Mouse (Mus musculus) MN1 (cell line): ENCODE results near the gene Col15a1.

Experiments
- DNase-seq: peaks from one replicate; pipeline ENCODE4 v3.0.0-alpha.2; 2016; ENCODE audit warnings: low spot score

The Col15a1 gene

DNA sequence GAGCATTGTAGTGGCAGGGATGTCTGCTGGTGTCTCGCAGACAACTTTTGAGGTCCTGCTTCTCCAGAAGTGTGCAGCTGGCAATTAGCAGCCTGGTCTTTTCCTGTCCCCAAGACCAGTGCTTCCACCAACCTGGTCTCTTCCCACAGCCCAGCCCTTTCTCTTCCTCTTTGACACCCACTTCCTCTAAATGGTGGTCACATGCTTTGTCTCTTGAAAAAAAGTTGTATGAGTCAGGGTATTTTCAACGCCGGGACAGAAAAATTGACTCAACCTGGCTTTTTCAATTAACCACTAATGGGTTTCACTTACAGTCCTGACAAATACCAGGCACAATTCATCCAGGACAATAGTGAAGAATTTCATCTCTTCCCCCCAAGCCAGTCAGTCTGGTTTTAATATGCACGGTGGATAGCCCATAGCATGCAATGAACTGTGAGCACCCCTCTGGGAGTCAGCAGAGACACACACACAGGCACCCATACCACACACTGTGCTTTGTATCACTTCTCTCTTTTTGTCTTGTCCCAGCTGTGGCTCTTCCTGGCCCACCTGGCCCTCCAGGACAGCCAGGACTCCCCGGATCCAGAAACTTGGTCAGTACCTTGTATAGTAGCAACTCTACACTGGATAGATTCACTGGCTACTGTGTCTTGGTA is 95.5 kb downstream of the Col15a1 start:
- peak; percentile 74 for DNase-seq

DNA sequence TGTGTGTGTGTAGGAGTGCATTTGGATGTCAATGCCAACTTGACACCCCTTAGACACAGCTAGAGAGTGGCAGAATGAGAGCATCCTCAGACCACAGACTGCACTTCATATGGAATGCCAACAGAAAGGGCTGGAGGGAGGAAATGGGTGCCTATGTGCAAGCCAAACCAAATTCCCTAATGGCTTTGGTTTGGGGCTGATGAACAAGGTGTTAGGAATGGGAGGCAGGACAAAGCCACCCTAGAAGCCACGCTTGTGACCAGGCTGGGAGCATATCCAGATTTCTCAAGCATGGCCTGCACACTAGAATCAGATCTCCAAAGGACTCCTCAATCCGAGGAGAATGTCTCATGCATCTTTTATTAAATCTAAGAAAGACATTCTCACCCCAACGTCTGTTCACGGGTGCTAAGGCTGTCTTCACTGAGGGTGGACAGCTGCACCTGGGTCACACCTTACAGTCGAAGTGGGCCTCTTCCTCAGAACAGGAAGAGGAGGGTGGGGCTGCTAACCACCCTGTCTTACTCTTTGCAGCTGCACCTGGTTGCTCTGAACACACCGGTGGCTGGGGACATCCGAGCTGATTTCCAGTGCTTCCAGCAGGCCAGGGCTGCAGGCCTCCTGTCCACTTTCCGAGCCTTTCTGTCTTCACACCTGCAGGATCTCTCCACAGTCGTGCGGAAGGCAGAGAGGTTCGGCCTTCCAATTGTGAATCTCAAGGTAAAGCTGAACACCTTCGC is 102.1 kb downstream of the Col15a1 start:
- no peak for DNase-seq

DNA sequence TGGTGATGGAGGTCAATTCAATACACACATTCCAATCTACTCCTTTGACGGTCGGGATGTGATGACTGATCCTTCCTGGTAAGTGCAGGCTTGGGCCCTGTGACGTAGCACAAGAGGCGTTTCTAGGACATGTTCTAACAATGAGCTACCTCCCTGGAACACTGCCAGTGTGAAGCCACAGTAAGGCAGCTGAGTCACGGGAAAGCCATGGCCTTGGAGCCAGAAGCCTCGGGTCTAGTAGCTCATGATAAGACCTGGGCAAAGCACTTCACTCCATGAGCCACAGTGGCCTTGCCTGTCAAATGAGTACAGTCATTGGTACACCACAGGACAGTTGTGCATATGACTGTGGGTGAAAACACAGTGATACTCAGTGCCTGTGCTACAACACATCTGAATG is 102.9 kb downstream of the Col15a1 start:
- DNase-seq, result peak; percentile 74

DNA sequence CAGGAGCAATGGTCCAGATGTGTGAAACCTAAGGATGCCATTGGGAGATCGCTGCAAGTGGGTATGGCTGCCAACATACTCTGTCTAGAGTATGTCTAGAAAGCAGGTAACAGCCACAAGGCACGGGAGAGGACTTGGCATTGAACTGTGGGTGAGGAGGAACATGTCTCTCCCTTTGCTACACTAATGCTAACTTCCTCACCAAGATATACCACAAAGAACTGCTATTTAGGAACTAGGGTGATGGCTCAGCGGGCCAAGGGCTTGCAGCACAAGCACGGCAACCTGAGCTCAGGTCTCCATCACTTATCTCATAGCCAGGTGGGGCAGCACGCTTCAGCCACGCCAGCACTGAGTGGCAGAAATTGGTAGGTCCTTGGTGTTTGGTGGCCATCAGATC is 103.5 kb downstream of the Col15a1 start:
- no peak for DNase-seq

DNA sequence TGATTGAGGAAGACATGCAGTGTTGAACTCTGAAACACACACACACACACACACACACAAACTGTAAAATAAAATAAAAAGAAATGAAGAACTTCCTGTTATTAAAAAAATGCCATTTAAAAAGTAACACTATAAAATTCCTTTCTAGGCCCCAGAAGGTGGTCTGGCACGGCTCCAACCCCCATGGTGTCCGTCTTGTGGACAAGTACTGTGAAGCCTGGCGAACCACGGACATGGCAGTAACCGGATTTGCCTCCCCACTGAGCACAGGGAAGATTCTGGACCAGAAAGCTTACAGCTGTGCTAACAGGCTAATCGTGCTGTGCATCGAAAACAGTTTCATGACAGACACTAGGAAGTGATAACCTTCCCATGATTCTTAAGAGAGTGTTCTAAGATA is 104.0 kb downstream of the Col15a1 start:
- DNase-seq, result no peak

DNA sequence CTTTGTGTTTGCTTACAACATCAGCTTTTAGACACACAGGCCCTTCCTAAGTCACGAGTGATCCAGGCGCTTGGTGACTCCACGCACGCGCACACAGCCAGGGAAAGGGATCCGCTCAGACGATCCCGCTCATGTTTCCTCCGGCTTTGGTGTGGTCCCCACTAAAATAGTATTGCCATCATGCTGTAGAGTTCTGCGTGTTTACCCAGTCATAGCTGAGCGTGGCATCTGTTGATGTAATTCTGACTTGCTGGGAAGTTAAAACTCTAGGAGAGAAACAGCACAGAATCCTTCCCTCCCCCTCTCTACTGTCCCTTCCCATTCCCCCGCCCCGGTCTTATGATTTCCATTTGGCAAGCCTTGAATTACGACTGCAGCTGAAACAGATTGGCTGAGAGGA is 104.7 kb downstream of the Col15a1 start:
- DNase-seq, result no peak

DNA sequence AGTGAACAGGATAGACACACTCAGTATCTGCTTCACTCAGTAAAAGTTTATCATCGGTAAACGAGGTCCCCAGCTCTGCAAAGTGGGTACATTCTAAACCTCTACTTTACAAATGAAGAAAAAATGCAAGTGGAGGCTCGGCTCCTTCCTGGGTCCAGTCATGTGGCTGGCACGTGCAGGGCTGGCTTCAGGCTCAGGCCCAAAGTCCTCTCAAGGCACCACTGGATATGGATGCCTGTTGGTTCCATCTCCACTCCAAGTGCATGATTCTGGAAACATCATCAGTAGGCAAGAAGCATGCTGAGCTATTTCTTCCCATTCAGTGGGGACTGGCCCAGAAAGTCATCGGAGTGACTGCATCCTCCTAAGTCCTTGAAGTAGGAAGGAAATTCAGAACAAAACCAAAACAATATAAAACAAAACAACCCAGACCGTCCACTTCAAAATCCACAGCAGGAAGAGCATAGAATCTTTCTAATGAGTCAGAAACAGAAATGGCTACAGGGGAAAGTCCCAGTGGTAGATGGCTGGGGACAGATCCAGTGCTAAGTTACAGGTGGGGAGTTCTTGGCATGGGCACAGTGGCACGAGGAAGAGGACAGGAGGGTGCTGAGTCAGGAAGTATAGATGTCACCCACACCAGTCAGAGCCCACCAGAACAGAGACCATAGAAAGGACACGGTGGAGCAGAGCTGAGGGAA is 105.9 kb downstream of the Col15a1 start:
- no peak for DNase-seq

DNA sequence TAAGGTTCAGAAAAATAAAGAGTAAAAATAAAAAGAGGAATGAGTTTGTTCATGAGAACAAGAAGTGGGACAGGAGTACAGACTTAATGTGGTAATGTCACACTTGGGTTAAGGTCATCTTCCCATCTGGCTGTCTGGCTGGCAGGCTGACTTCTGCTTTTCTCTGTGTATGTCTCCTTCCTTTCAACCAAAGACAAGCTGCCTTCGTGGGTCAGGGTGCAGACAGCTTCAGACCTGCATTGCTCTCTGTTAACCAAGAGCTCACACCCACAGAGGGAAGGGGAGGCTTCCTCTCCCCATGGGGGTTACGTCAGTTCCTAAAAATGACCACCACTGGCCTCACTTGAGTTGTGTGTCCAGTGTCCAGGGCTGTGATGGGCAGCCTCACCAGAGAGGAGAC is 107.5 kb downstream of the Col15a1 start:
- DNase-seq, result no peak

DNA sequence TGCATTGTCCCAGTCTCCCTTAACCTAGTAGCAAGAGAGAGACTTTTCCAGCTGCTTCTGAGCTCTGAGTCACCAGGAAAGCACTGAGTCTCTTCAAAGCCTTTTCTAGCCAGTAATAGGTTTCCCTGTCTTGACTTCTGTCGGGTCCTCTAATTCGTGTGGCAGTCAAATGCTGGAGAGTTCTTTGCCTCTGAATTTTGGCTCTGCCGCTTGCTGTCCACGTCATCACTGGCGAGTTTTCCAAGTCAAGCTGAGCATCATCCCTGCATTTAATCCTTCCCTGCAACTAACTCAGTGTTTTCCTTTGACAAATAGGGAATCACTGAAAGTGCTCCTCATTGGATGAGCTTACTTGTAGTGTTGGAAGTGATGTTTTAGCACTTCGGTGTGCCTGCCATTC is 108.5 kb downstream of the Col15a1 start:
- no peak for DNase-seq

DNA sequence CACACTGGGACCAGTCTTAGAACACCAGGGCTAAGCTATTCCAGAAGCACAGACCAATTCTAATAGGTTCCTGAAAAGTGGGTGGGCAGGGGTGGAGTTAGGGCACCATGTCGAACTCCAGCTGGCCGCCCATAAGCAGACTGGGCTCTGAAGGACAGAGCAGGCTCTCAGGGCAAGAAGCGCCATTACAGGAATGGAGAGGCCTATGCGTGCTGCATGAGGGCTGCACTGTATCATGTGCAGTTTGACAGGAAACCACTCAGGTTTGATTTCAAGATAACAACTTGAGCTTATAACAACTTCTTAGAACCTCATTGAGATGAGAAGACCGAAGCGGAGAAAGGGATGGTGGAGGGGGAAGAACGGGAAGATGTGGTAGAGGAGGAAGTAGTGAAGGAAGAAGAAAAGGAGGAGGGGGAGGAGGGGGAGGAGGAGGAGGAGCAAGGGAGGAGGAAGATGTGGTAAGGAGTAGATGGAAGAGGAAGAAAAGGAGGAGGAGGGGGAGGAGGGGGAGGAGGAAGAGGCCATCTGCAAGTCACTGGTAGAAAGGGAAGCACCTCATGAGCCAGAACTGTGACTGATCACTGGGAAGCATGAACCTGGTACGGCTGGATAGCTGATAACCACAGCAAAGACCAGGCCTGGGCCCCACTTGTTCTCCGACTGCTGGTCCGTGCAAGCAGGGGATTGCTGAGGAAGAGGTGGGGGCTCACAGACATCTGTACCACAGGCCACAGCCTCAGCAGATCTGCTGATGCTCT is 111.8 kb downstream of the Col15a1 start:
- DNase-seq, result no peak

DNA sequence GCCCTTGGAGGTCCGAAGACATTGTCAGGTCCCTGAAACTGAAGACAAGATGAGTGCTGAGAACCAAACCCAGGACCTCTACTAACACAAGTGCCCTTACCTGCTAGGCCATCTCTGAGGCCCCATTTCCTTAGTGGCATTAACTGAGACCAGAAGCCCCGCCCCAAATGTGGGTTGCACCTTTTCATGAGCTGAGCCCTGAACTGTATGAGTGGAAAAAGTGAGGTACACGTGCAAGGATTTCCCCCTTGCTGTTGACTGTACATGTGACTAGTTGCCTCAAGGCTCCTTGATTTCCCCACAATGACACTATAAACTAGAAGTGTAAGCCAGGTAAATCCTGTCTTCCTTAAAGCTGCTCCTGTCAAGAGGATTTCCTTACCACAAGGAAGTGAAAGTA is 114.4 kb downstream of the Col15a1 start:
- DNase-seq, result no peak

DNA sequence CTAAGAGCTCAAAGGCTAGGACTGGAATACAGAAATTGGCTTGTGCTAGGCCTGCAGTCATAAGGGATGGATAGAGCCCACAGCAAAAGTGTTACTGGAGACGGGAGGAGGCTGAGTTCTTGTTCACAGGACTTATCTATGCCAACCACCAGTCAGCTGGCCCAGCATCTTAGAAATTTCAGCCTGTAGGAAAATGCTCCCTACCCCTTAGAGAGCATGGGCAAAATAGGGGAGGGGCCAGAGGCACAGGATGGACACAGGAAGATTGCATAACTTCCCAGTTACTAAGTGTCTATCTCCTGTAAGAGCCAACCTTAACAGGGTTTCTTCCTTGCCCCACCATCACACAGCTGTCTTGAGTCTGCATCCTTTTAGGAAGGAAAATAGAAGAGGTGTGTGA is 116.2 kb downstream of the Col15a1 start:
- no peak for DNase-seq

DNA sequence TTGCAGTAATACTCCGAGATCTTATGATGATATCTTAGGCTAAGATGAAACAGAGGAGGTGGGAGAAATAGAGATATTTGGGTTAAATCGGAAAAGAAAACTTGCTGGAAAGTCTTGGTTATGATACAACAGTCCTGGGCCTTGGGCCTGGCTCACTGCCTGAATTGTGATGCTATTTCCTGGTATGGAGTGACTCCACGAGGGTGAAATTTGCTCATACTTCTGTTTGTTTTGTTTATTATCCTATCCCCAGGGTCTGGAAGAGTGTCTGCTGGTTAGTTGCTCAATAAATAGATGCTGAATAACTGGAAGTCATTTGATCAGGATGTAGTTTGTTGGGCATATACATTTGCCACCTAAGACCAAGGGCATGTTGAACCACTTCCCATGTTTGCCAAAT is 119.8 kb downstream of the Col15a1 start:
- no peak for DNase-seq

DNA sequence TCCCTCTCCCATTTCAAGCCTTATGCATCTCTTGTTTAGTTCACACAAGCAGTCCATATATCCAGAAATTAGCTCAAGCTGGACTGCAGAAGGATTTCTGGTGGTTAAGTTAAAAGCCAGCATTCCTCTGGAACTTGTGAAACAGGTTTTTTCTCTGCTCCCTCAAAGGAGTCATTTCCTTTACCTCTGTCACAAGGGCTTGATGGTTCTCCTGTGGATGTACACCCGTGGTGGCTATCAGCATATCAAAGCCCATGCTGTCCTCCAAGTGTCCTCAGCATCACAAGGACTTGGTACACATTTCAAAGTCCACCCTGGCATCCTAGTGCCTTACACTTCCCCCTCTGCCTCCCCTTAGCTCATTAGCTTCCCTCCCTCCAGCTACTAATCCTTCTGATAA is 121.3 kb downstream of the Col15a1 start:
- no peak for DNase-seq

DNA sequence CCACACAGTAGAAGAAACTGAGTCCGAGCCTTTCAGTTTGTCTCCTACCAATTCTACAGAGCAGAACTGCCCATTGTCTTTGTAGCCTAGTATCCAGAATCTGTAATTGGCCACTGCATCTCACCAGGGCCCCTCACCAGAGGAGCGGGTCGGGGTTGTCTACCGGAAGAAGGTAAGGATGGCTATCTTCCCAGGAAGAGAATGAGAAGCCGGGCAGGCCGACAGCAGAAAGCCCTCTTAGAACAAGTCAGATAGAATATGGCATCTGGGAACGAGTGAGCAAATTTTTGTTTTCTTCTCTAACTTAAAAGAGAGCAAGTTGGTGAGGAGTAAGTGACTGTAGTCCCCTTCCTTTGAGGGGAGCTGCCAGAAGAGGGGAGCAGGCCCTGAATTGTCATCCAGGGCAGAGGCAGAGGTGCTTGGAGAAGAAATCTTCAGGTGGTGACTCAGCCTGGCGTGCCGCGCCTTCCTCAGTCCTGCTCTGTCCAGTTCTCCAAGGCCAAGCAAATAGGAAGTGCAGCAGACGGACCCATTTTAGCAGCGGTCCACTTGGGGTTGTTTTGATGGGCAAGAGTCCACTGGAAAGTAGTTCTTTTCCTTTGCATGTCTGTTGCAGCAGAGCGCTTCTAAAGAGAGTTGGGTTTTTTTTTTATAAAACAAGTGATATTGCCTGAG is 122.6 kb downstream of the Col15a1 start:
- no peak for DNase-seq

DNA sequence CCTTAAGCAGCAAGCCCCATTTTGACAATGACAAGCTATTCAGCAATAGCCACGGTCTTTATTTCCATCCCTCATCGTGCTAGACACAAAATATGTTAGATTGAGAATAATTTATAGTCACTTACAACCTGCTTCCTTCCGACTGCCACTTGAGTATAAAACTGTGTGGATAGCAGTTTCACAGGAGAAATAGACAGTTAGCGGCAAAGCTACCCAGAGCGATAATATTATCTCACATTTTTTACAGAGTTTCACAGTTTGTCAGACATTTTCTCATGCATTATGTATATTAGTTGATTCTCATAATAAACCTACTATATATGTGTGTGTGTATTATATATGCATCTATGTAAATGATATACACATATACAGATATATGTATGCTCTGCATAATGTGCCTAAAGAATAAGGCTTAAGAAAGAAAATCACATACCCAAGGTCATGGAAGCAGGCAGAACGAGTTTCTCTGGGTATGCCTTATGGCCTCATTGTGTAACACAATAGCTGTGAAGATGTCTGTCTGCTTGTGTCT is 124.9 kb downstream of the Col15a1 start:
- no peak for DNase-seq

DNA sequence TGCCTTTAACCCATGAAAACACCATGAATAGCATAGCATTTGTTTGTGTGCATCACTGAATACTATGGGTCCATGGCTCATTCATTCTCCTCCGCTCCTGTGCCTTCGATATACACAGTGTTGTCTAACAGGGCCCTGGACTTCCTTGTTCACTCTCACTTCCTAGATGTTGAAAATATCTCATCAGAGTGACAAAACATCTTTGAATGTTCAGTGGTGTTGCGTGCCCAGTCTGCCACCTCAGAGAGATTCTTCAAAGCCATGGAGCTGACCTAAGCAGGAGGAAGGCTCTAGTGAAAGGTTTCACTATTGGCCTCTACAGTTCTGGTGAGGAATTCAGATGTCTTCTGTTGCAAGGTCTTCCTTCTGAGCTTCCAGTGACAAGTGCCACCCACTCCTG is 125.6 kb downstream of the Col15a1 start:
- no peak for DNase-seq

DNA sequence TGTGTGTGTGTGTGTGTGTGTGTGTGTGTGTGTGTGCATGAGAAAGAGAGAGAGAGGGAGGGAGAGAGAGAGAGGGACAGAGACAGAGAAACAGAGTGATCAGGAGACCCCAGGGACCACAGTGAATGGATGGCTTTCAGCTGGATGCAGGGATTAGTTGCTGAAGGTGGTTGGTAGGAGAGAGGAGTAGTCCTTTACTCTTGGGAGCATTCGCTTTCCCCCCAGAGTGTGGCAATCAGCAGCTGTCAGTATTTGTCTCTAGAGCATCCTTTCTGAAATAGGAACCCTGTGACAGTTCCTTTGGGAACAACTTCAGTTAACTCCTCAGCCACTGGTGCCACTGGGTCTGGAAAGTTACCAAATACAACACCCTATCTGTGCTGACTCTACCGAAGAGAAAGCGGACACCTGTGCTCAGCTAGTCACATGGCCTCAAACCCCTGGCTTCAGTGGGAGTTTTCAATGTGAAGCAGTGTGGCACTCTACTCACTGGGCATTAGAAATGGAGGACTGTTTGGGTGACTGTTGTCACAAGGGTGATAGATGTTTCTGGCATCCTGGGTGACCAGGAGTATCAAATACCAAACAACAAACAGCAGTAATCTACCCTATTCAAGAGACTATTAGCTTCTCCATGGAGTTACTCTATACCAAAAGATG is 129.1 kb downstream of the Col15a1 start:
- no peak for DNase-seq

DNA sequence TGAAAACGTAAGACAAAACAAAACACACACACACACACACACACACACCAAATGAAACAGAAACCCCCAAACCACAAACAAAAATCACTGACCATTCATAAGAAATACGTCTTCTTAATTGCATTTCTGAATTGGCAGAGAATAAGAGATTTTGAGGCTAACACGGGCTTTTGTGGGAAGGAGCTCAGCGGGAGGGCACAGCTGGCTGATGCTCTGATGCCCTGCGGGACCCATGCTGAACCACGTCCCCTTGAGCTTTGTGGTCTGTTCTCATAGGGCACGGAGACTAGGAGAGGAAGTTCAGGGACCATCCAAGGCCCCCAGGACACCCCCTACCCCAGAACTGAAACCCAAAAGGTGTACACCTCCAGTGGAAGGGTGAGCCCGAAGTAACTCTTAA is 134.7 kb downstream of the Col15a1 start:
- no peak for DNase-seq

DNA sequence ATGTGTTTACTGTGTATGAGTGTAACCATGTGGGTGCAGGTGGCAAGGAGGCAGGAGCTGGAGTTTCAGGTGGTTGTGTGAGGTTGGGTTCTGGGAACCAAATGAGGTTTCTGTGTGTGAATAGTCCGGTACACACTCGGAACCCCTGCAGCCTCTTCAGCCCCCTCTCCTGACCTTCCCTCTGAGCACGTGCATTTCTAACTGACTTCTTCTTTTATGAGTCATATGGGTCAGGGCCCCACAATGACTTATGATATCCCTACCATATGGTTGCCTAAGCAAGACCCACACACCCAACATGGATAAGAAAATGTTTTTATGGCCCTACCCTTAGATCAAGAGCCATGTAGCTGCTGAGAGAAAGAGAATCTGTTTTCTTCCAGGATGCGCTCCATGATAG is 139.1 kb downstream of the Col15a1 start:
- no peak for DNase-seq

DNA sequence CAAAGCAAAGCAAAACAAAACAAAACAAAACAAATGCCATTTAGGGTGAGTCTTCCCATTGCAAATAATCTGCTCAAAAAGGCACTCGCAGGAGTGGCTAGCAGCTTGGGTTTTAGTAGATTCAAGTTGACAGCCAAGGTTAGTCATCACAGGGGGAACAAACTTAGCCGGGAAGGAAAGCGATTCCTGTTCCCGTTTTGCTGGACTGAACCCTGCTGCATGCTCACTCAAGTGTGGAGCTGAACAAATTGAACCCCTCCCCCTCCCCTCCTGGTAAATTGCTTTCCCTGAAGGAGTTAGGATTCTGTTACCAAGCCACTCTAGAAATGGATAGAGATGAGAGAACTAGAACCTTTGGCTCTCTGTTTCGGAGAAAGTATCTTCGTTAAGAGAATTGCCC is 141.8 kb downstream of the Col15a1 start:
- DNase-seq, result no peak
